Mouse (Mus musculus): ENCODE data around the gene Kmt2b.

The Kmt2b gene

DNA sequence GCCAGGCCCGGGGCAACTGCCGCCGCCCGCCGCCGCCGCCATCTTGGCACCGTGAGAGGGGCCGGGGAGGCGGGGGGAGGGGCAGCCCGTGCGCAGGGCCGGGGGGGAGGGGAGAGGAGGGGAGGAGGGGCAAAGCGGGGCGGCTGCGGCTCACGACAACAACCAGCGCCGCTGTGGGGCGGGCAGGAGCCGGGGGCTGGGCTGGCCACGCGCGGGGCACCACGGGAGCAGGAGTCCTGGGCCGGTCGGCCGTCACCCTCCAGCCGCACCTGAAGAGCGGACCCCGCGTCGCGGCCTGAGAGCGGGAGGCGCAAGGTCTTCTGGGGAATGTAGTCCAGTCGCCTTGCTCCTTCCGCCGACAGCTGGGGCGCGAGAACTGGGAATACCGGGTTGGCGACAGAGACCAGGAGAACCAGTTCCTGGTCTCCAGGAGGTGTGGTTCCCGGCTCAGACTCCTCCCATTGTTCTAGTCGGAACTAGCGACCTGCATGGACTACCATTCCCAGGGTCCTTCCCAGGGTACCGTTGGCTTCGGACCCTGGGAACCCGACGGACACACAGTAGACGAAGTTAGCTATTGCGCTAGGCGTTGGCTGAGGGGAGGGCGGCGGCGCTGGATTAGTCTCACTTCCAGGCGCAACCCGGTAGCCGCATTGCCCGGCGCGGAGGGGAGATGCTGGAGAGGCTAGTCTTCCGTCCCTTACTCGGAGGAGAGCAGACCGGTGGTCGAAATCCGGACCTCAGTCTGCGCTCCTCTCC is at the start of gene Kmt2b:
Kmt2b (minus strand) TSS at position 51 of the 759 bp plus-strand sequence.
- DNase-seq (ENCODE audit: low read depth, low spot score) = peak; percentile 97

DNA sequence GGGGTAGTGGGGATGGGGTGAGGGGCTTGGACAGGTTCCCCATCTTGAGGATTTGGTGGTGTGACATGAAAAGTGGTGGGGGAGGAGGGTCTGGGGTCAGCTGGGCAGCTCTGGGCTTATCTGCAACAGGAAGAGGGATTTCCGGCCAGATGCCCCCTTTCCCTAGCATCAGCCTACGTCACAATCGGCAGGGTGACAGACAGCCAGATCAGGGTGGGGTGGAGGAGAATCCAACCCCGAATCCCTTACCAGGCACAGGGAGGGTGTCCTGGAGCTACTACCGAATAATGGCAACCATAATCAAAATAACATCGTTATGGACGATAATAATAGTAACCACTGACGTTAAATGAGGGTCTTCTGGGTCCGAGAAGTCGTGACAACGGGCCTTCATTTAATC is 47.9 kb upstream of the Kmt2b start:
- DNase-seq (ENCODE audit: low read depth, low spot score) = no peak

- DNase-seq (ENCODE audit: low read depth, low spot score) = no peak
Observed at GRCm38 (mm10) chr7:30635752-30636151, 47.2 kb upstream of the Kmt2b start, which contains the start of gene Etv2. Etv2 (minus strand) TSS chr7:30635852.

- DNase-seq (ENCODE audit: low read depth, low spot score) = no peak
Observed at GRCm38 (mm10) chr7:30634621-30635020, 46.1 kb upstream of the Kmt2b start.

- no peak for DNase-seq (ENCODE audit: low read depth, low spot score)
Observed at GRCm38 (mm10) chr7:30633762-30634412, 45.4 kb upstream of the Kmt2b start.

DNA sequence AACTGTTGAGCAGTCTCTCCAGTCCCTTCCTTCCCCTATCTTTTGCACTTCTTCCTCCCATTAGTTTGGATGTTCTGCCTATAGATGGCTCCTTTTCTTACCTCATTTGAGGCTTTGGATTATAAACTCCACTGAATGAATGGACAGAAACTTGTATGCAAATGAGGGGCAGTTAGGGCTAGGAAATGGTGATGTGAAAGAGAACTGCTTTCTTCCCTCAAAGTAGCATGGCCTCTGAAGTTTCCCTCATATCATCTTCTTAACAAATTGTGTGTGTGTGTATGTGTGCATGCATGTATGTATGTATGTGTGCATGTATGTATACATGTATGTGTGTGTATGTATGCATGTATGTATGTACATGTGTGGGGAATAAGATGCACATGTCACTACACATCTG is 40.5 kb upstream of the Kmt2b start:
- no peak for DNase-seq (ENCODE audit: low read depth, low spot score)

DNA sequence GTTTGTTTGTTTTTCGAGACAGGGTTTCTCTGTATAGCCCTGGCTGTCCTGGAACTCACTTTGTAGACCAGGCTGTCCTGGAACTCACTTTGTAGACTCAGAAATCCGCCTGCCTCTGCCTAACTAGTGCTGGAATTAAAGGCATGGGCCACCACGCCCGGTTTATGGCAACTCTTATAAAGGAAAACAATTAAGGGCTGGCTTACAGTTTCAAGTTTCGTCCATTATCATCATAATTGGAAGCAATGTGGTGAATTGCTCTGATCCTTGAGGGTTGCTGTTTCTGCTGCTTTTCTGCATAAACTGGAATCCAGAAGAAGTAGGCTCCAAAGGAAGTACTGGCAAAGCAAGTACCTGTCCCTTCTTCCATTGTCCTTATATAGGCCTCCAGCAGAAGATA is 38.1 kb upstream of the Kmt2b start:
- DNase-seq (ENCODE audit: low read depth, low spot score) = no peak

- DNase-seq (ENCODE audit: low read depth, low spot score) = peak; percentile 94
Observed at GRCm38 (mm10) chr7:30625530-30626384, 37.2 kb upstream of the Kmt2b start, which contains the start of gene Cox6b1. Cox6b1 (minus strand) TSS chr7:30626151.

- no peak for DNase-seq (ENCODE audit: low read depth, low spot score)
Observed at GRCm38 (mm10) chr7:30619202-30619601, 30.7 kb upstream of the Kmt2b start.

DNA sequence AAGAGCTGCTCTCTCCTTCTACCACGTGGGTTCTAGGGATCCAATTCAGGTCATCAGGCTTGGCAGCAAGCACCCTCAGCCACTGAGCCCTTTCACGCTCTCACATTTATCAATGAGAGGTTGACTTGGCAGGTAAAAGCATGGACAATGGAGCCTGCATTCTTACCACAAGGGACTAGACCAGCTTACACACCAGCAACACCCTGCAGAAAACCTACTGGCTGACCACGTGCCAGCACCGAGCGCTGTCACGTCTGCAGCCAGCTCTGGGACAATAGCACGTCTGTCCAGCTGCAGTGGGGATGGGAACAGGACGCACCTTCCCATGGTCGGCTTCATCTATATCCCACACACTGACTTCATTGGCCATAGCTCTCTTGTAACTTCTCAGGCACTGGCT is 30.1 kb upstream of the Kmt2b start:
- DNase-seq (ENCODE audit: low read depth, low spot score) = no peak

DNA sequence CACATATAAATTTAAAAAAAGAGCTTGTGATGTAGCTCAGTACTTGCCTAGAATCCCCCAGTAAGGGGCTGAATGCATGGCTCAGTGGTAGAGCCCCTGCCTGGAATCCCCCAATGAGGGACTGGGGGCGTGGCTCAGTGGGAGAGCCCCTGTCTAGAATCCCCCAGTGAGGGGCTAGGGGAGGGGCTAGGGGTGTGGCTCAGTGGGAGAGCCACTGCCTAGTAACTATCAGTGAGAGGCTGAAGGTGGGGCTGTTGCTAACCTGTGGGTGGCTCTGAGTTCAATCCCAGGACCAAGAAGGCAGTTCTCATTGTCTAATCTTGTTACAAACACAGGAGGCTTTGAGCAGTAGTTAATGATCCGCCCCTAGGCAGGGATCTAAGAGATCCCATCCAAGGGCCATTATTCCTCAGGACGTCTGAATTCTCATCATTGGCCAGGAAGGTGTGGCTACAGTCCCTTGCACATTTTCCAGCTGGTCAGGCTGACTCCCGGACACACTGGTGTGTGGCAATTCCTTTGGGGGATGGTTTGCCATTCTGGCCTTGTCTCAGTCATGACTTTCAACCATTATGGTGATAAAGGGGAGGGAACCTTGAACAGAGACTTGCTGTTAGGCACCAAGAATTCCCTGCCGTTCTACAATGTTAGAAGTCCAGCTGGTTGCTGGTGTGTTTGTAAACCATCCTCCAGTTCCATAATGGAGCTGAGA is 26.7 kb upstream of the Kmt2b start:
- DNase-seq (ENCODE audit: low read depth, low spot score) = no peak

DNA sequence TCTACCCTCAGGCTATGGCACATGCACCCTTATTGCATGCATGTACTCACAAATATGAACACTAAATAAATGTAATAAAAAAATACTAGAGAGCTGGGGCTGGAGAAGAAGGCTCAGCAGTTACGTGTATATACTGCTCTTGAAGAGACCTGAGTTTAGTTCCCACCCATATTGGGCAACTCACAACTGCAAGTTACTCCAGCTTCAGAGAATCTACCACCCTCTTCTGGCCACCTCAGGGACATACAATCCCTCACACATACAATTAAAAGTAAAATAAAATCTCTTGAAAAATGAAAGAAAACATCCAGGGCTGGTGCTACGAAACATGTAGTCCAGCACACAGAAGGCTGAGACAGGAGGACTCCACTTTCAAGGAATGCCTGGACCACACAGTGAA is 25.9 kb upstream of the Kmt2b start:
- DNase-seq (ENCODE audit: low read depth, low spot score) = peak; percentile 21

GRCm38 (mm10) chr7:30613529-30614112 is 25.1 kb upstream of the Kmt2b start:
- no peak for DNase-seq (ENCODE audit: low read depth, low spot score)

DNA sequence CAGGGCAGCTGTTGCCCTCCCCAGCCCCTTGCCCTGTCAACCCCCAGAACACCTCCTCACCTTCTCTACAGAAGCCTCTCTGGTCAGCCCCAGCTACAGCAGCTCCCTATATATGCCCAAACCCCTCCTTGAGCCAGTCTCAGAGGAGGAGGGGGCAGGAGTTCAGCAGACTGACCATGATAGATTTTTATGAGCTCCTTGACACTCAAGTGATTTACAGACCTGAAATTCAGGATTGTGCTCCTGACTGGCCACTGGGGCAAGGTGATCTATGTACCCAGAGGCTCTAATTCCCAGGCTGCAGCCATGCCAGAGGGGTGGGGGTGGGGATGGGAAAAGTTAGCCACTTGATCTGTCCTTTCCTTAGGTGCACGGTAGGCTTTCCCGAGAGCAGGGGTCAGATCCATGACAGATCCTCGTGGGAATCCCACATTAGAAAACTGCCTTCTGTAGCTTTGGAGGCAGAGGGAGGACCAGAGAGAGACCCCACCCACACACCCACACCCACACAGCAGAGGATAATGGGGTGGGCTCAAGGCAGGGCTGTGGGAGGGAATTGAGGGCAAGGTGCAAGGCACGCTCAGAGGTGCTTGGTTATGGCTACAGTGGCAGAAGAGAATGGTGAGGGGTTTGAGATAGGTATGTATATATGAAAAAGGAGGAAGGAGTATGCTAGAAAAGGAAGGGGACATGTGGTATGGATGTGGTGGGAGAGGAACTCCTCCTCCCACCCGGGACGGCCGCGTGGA is 24.3 kb upstream of the Kmt2b start, which contains the start of gene Upk1a:
Upk1a (minus strand) TSS at position 194 of the 749 bp plus-strand sequence.
- no peak for DNase-seq (ENCODE audit: low read depth, low spot score)

DNA sequence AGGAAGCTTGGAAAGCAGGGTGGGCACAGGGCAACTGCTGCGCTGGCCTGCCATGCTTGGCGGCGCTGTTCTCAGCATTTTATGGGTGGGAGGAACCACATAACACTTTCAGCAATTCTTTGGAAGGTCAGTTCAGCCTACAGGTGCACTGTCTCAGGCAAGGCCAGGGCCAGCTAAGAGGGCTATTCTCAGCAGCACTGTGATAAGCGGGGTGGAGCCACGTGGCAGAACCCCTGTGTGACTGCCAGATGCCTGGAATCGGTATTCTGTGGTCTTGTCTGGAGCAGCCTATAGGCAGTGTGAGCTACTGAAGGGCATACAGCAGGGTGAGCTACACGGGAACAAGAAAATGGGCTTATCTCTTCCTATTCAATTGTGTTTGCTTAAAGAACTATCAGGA is 21.5 kb upstream of the Kmt2b start:
- no peak for DNase-seq (ENCODE audit: low read depth, low spot score)

- no peak for DNase-seq (ENCODE audit: low read depth, low spot score)
Observed at GRCm38 (mm10) chr7:30608476-30608875, 19.9 kb upstream of the Kmt2b start.

DNA sequence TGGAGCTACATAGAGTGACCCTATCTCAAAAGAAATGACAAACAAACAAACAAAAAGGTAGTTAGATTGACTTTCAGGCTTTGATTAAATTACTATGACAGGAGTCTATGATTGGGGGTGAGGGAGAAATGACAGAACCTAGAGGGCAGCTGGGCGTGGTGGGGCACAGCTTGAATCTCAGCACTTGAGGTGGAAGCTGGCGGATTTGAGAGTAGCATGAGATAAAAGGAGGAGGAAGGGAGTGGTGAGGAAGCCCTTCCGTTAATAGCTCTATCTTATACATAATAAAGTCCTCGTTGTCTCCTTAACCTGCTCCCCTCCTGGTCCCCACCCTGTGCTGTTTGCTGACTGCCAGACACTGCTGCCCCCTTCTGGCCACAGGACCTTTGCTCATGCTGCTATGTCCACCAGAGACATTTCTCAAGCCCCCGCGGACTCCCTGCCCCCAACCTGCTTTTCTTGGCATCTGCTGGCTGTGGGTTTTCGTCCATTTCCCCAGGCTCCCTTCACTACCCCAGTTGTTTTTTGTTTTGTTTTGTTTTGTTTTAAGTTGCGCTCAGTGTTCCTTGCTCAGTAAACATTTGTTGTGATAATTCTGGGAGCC is 19.3 kb upstream of the Kmt2b start:
- DNase-seq (ENCODE audit: low read depth, low spot score) = no peak

DNA sequence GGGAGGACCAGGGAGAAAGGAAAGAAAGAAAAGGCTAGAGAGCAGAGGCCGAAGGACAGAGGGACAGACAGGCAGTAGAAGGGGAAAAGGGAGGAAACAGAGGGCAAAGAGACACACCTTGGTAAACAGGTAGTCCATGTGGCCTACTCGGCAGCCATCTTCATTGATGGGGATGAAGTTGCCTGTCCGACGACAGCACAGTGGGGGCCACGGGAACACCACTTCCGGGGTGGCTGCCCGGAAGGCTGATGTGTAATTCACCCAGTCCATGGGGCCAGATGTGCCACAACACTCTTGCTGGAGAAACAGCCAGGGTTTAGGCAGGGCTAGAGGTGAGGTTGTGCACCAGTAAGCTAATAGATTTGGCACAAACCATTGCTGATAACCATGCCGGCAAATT is 16.4 kb upstream of the Kmt2b start:
- no peak for DNase-seq (ENCODE audit: low read depth, low spot score)

DNA sequence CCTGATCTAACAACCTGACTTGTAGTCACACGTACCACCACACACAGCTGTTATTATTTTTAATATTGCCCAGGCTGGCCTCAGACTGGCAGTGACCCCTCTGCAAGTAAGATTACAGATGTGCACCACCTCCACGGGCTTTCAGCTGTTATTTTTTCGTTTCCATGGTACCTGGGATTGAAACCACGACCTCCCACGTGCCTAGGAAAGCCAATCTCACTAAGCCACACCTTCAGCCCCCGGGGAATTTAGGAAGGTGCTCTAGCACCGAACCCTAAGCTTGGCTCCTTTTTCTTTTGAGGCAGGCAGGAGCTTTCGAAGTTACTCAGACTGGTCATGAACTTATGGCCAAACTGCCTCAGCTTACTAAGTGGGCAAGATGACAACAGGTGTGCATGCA is 15.9 kb upstream of the Kmt2b start:
- no peak for DNase-seq (ENCODE audit: low read depth, low spot score)

DNA sequence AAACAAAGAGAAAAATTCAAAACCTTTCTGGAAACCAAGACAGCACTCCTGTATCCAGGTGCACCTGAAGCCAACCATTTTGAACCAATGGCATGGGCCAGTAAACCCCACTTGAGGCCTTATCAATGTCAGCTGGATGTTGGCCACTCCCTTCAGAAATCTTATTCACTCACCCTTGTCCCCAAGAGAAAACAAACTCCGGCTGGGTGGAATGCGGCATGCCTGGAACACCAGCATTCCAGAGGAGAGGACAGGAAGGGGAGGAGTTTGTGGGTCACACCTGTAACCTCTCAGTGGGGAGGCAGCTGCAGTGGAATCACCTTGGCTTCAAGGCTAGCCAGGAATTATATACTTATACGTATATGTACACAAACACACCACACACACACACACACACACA is 14.1 kb upstream of the Kmt2b start:
- DNase-seq (ENCODE audit: low read depth, low spot score) = no peak
